Mouse (Mus musculus): ENCODE measurements around the gene Ctse.

GRCm38 (mm10) chr1:131606719-131607118 lies 31.4 kb upstream of the Ctse start:
- TF ChIP-seq CTCF (IDR thresholded peaks at IDR 0.05; ENCODE audit: borderline replicate concordance, control insufficient read depth, extremely low read depth, insufficient read depth, low read length, poor library complexity): no peak
- TF ChIP-seq POLR2A (IDR thresholded peaks at IDR 0.05; ENCODE audit: control insufficient read depth, extremely low read depth, insufficient read depth, low read length, poor library complexity): no peak

Data from thymus, adult 2 months (tissue).